ENCODE assay signal across 8 mouse cellular contexts in the genomic region with DNA sequence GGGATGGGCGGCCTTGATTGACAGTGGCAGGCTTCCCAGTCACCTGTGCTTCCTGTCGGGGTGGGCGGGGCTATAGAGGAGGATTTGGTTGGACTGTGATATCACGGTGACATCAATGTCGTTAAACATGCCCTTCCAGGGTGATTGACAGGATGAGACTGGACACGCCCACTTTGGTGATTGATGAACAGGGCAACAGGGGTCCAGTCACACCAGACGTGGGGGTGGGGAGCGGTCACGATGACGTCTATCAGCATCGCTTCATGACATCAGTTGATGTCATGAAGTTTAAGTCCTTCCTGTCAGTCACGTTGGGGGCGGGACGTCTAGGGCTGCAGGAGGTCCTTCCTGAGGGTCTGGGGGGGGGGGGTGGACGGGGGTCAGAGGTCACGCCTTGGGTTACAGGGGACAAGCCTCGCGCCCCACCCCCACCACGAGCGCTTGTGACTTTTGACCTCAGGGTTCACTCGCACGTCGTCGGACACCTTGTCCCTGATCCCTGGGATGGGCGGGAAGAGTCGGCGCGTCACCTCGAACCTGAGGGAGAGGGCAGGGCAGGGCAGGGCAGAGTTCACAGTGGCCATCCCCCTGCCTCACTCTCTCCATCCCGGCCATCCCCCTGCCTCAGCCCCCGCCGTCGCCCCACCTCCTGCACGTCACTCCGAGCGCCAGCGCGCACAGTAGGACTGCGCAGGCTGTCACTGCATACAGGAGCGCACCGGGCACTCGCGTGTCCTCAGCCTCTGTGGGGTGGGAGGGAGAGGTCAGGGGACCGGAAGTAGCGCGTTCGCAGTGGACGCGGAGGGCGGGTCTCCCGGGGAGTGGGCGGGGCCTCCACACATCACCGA. TPM values are rescaled to one million over a fixed set of nuclear protein-coding genes. Genes with fewer than 3 reads are reported as not detected.
A peak's percentile ranks its signal among the peaks of the same experiment; 100 is the strongest.
DNase-seq lines count a peak whose midpoint lies in the region; ATAC-seq and TF ChIP-seq lines count a peak whose summit lies in the region.

No protein-coding gene starts in this region.

- H3K4me1 ChIP-seq in heart, embryonic 13.5 days, result peaks cover 7% of the 10 kb centered on the region; the same call in 1 of the 2 replicates
- peaks cover 19% of the 10 kb centered on the region for H3K4me1 ChIP-seq in G1E (ENCODE audit: insufficient read depth, low read depth, low read length)
- no peaks in the 10 kb centered on the region for H3K4me1 ChIP-seq in cortical plate, adult 2 months (ENCODE audit: control insufficient read depth, insufficient read depth, low read length)
- H3K4me1 ChIP-seq in hindbrain, embryonic 13.5 days (replicated peaks), result peaks cover 3% of the 10 kb centered on the region
- H3K4me1 ChIP-seq in limb, embryonic 13.5 days, result no peaks in the 10 kb centered on the region
- H3K4me1 ChIP-seq in olfactory bulb, adult 2 months (ENCODE audit: control insufficient read depth, insufficient read depth, low read length), result peaks cover 14% of the 10 kb centered on the region

- WGBS in heart, embryonic 13.5 days, result 28% methylated on average over 53 of the region's 53 CpGs
- 29% methylated on average over 53 of the region's 53 CpGs for WGBS in hindbrain, embryonic 13.5 days
- 34% methylated on average over 50 of the region's 53 CpGs for WGBS in limb, embryonic 13.5 days
- WGBS in olfactory bulb, adult 2 months, result 36% methylated on average over 53 of the region's 53 CpGs

- no peak; the same call in 1 of the 2 replicates for ATAC-seq in heart, embryonic 13.5 days (ENCODE audit: extremely low read depth, insufficient number of reproducible peaks, low FRiP score, low TSS enrichment)
- ATAC-seq in G1E (ENCODE audit: extremely low read depth, insufficient number of reproducible peaks, low FRiP score, poor library complexity, severe bottlenecking), result no peak
- peak; percentile 9 for ATAC-seq in hindbrain, embryonic 13.5 days (ENCODE audit: low FRiP score)
- ATAC-seq in limb, embryonic 13.5 days (ENCODE audit: low FRiP score, low read depth), result no peak

- no peak overlapping the region for H3K9ac ChIP-seq in heart, embryonic 13.5 days
- H3K9ac ChIP-seq in hindbrain, embryonic 13.5 days, result peak overlapping the region; percentile 58; the same call in 1 of the 2 replicates
- H3K9ac ChIP-seq in limb, embryonic 13.5 days, result no peak overlapping the region

- H3K27ac ChIP-seq in heart, embryonic 13.5 days (replicated peaks), result no peak overlapping the region
- H3K27ac ChIP-seq in cortical plate, adult 2 months (ENCODE audit: insufficient read depth, low read length), result no peak overlapping the region
- peak overlapping the region; percentile 93; the same call in 1 of the 2 replicates for H3K27ac ChIP-seq in hindbrain, embryonic 13.5 days
- H3K27ac ChIP-seq in limb, embryonic 13.5 days, result no peak overlapping the region
- H3K27ac ChIP-seq in olfactory bulb, adult 2 months (ENCODE audit: insufficient read depth, low read depth, low read length), result no peak overlapping the region

- 0 out of 2 replicates have a peak, but pooled peaks cover 12% of the 10 kb centered on the region for H3K9me3 ChIP-seq in heart, embryonic 13.5 days
- H3K9me3 ChIP-seq in G1E (replicated peaks), result peaks cover 5% of the 10 kb centered on the region
- 0 out of 2 replicates have a peak, but pooled peaks cover 3% of the 10 kb centered on the region for H3K9me3 ChIP-seq in hindbrain, embryonic 13.5 days
- no peaks in the 10 kb centered on the region for H3K9me3 ChIP-seq in limb, embryonic 13.5 days

- no peak for DNase-seq in heart, adult 9 months (ENCODE audit: low spot score in 2 of 2)
- no peak for DNase-seq in G1E (ENCODE audit: low spot score)
- DNase-seq in natural killer cell, adult 2 months (ENCODE audit: low spot score in 2 of 2), result no peak

- H3K36me3 ChIP-seq in heart, embryonic 13.5 days, result peaks cover 8% of the 10 kb centered on the region
- H3K36me3 ChIP-seq in G1E (replicated peaks), result peaks cover 18% of the 10 kb centered on the region
- peaks cover 7% of the 10 kb centered on the region; the same call in 1 of the 2 replicates for H3K36me3 ChIP-seq in hindbrain, embryonic 13.5 days
- no peaks in the 10 kb centered on the region for H3K36me3 ChIP-seq in limb, embryonic 13.5 days

- no peak for TF ChIP-seq CTCF in G1E (IDR thresholded peaks at IDR 0.05; ENCODE audit: low read depth, low read length)
- no peak for TF ChIP-seq CTCF in cortical plate, adult 2 months (IDR thresholded peaks at IDR 0.05; ENCODE audit: extremely low read depth, insufficient read depth, low read length)
- TF ChIP-seq CTCF in olfactory bulb, adult 2 months (IDR thresholded peaks at IDR 0.05; ENCODE audit: insufficient read depth, low read depth, low read length), result no peak

- H3K4me3 ChIP-seq in heart, embryonic 13.5 days, result peak overlapping the region; percentile 60
- peak overlapping the region; percentile 14; the same call in 1 of the 2 replicates for H3K4me3 ChIP-seq in G1E (ENCODE audit: low read depth, low read length)
- H3K4me3 ChIP-seq in cortical plate, adult 2 months (ENCODE audit: insufficient read depth, low read length), result peak overlapping the region; percentile 85
- H3K4me3 ChIP-seq in hindbrain, embryonic 13.5 days, result peak overlapping the region; percentile 56
- H3K4me3 ChIP-seq in limb, embryonic 13.5 days, result peak overlapping the region; percentile 58
- peak overlapping the region; percentile 64 for H3K4me3 ChIP-seq in olfactory bulb, adult 2 months (ENCODE audit: insufficient read depth, low read depth, low read length)

- peaks cover 9% of the 10 kb centered on the region; the same call in 1 of the 2 replicates for H3K27me3 ChIP-seq in heart, embryonic 13.5 days (replicated peaks)
- peaks cover 7% of the 10 kb centered on the region; the same call in 1 of the 2 replicates for H3K27me3 ChIP-seq in G1E (ENCODE audit: insufficient read depth, low read length)
- H3K27me3 ChIP-seq in hindbrain, embryonic 13.5 days, result no peaks in the 10 kb centered on the region
- H3K27me3 ChIP-seq in limb, embryonic 13.5 days, result 0 out of 2 replicates have a peak, but pooled peaks cover 4% of the 10 kb centered on the region

- H3K4me2 ChIP-seq in heart, embryonic 13.5 days, result peak overlapping the region; percentile 71
- peak overlapping the region; percentile 59 for H3K4me2 ChIP-seq in hindbrain, embryonic 13.5 days
- H3K4me2 ChIP-seq in limb, embryonic 13.5 days (replicated peaks), result peak overlapping the region; percentile 65

- no peak for TF ChIP-seq POLR2A in cortical plate, adult 2 months (IDR thresholded peaks at IDR 0.05; ENCODE audit: extremely low read depth, insufficient read depth, low read length)
- TF ChIP-seq POLR2A in olfactory bulb, adult 2 months (IDR thresholded peaks at IDR 0.05; ENCODE audit: insufficient read depth, low read depth, low read length), result no peak

RNA-seq across cellular contexts. Expression of gene Csf2ra, which starts 3.3 kb away (rescaled TPM):
- polyA plus RNA-seq in heart, embryonic 13.5 days (2015; fragmentation: Nextera tagmentation; extraction: Ambion mirVana), result 33.5 and 35.2 TPM in 2 replicates
- total RNA-seq in G1E (2014; fragmentation: Nextera tagmentation) (0.45 and 9.3 TPM in 2 replicates), G1E (2017) (1.1 and 1.5 TPM in 2 replicates)
- 10.9 and 11.0 TPM in 2 replicates for polyA plus RNA-seq in G1E (2012)
- polyA plus RNA-seq in cortical plate, adult 2 months (2012; rRNA removed), result 133 and 150 TPM in 2 replicates
- polyA plus RNA-seq in hindbrain, embryonic 13.5 days (2015; fragmentation: Nextera tagmentation; extraction: Ambion mirVana), result 48.4 and 56.6 TPM in 2 replicates
- polyA plus RNA-seq in limb, embryonic 13.5 days (2015; fragmentation: Nextera tagmentation; extraction: Ambion mirVana), result 36.7 and 37.3 TPM in 2 replicates
- polyA plus RNA-seq in olfactory bulb, adult 2 months (2012; ENCODE audit: insufficient read depth, insufficient read length, low replicate concordance, missing spikeins), result not detected in 2 replicates

RNA-seq across cellular contexts. Expression of gene Gm6020, which starts 41.2 kb away (rescaled TPM):
- polyA plus RNA-seq in heart, embryonic 13.5 days (2015; fragmentation: Nextera tagmentation; extraction: Ambion mirVana), result not detected in 2 replicates
- total RNA-seq in G1E (2014; fragmentation: Nextera tagmentation), result not detected in 2 replicates
- not detected in 2 replicates for total RNA-seq in G1E (2017)
- not detected in 2 replicates for polyA plus RNA-seq in G1E (2012)
- not detected in 2 replicates for polyA plus RNA-seq in cortical plate, adult 2 months (2012; rRNA removed)
- polyA plus RNA-seq in hindbrain, embryonic 13.5 days (2015; fragmentation: Nextera tagmentation; extraction: Ambion mirVana), result not detected in 2 replicates
- not detected in 2 replicates for polyA plus RNA-seq in limb, embryonic 13.5 days (2015; fragmentation: Nextera tagmentation; extraction: Ambion mirVana)
- not detected in 2 replicates for polyA plus RNA-seq in olfactory bulb, adult 2 months (2012; ENCODE audit: insufficient read depth, insufficient read length, low replicate concordance, missing spikeins)

RNA-seq across cellular contexts. Expression of gene Gm7102, which starts 48.8 kb away (rescaled TPM):
- 0.16 TPM in 1 of 2 replicates, not detected in the other for polyA plus RNA-seq in heart, embryonic 13.5 days (2015; fragmentation: Nextera tagmentation; extraction: Ambion mirVana)
- total RNA-seq in G1E (2014; fragmentation: Nextera tagmentation) (not detected in 2 replicates), G1E (2017) (0.11 and 0.23 TPM in 2 replicates)
- 0.04 and 0.14 TPM in 2 replicates for polyA plus RNA-seq in G1E (2012)
- polyA plus RNA-seq in cortical plate, adult 2 months (2012; rRNA removed), result not detected in 2 replicates
- 0.12 TPM in 1 of 2 replicates, not detected in the other for polyA plus RNA-seq in hindbrain, embryonic 13.5 days (2015; fragmentation: Nextera tagmentation; extraction: Ambion mirVana)
- polyA plus RNA-seq in limb, embryonic 13.5 days (2015; fragmentation: Nextera tagmentation; extraction: Ambion mirVana), result 0.22 TPM in 1 of 2 replicates, not detected in the other
- polyA plus RNA-seq in olfactory bulb, adult 2 months (2012; ENCODE audit: insufficient read depth, insufficient read length, low replicate concordance, missing spikeins), result not detected in 2 replicates

Comparison
In these comparisons a context has a peak if more than half of its experiments do, and no peak if none do; other contexts are left out.
1. H3K4me3 ChIP-seq: peak in every context shown above with its lines; median percentile 85 in cortical plate, adult 2 months; 64 in olfactory bulb, adult 2 months; 60 in heart, embryonic 13.5 days; 58 in limb, embryonic 13.5 days; 56 in hindbrain, embryonic 13.5 days; 14 in G1E.